Mouse (Mus musculus) limb, embryonic 15.5 days (tissue): Measurements from ENCODE around the gene Hecw2. TPM values are rescaled to one million over a fixed set of nuclear protein-coding genes. Genes with fewer than 3 reads are reported as not detected.

Experiments
- ATAC-seq: fragments of 200-750 bp; cut with Nextera tagmentation; 2 replicates; pipeline ENCODE4 v1.8.0; 2017; ENCODE audit warnings: low read depth, moderate TSS enrichment; ENCODE audit not compliant: insufficient number of reproducible peaks, low FRiP score, low TSS enrichment
- H3K27ac ChIP-seq: fragments of 300-500 bp; sonication (generic); 2 replicates; pipeline ENCODE4 v1.5.1; 2015; ENCODE audit warnings: moderate library complexity, mild to moderate bottlenecking, inconsistent platforms
- H3K27me3 ChIP-seq: fragments of 300-500 bp; sonication (generic); 2 replicates; pipeline ENCODE4 v1.6.1; 2015; ENCODE audit warnings: inconsistent platforms
- H3K36me3 ChIP-seq: fragments of 300-500 bp; sonication (generic); 2 replicates; pipeline ENCODE4 v1.6.1; 2015; ENCODE audit warnings: inconsistent platforms
- H3K4me1 ChIP-seq: fragments of 300-500 bp; sonication (generic); 2 replicates; pipeline ENCODE4 v1.6.1; 2015; ENCODE audit warnings: inconsistent platforms
- H3K4me2 ChIP-seq: fragments of 300-500 bp; sonication (generic); 2 replicates; pipeline ENCODE4 v1.6.1; 2015; ENCODE audit warnings: mild to moderate bottlenecking, inconsistent platforms
- H3K4me3 ChIP-seq: fragments of 300-500 bp; sonication (generic); 2 replicates; pipeline ENCODE4 v1.5.1; 2015; ENCODE audit warnings: mild to moderate bottlenecking, inconsistent platforms
- H3K9ac ChIP-seq: fragments of 300-500 bp; sonication (generic); 2 replicates; pipeline ENCODE4 v1.6.1; 2015; ENCODE audit warnings: inconsistent platforms
- H3K9me3 ChIP-seq: fragments of 300-500 bp; sonication (generic); 2 replicates; pipeline ENCODE4 v1.6.1; 2016; ENCODE audit warnings: inconsistent platforms
- WGBS: fragments of 180-500 bp; shearing (Covaris S2); methylation state at CpG from one replicate; pipeline ENCODE4 v1.1.7; 2015; 5-methylcytosine and 5-hydroxymethylcytosine counted together
- polyA plus RNA-seq: library from polyadenylated mRNA; unstranded; fragments of >200 nt; fragmentation: Nextera tagmentation; extraction: Ambion mirVana; gene quantifications from 2 replicates; pipeline ENCODE4 v1.2.1, GENCODE M21; 2015

Hecw2 gene
- polyA plus RNA-seq, 1 experiment from 2014 or later = 4.4 TPM

DNA sequence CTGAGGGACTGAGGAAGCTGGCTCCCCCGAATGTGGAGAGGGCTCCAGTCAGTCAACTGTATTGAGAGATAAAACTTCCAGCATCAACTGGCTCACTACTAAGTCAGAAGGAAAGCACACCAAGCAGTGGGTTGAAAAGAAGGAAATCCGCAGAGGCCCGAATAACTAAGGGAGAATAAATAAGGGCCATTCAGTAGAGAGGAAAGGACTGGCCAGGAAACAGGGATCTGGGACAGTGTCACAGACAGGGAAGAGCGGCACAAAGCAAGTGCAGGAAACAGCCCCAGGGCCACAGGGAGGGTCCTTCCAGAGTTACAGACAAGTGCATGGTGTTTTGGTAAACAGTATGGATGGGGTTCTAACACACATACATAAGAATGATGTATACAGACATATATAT is 179.2 kb downstream of the Hecw2 start:
- H3K4me1 ChIP-seq = peaks cover 2% of the 10 kb centered on the region; the same call in 1 of the 2 replicates
- WGBS = 74% methylated on average over 4 of the region's 4 CpGs
- H3K27me3 ChIP-seq = no peaks in the 10 kb centered on the region
- no peak overlapping the region for H3K27ac ChIP-seq
- no peak overlapping the region for H3K4me3 ChIP-seq
- H3K9ac ChIP-seq = no peak overlapping the region
- ATAC-seq = no peak
- no peaks in the 10 kb centered on the region for H3K36me3 ChIP-seq
- no peaks in the 10 kb centered on the region for H3K9me3 ChIP-seq
- no peak overlapping the region for H3K4me2 ChIP-seq

DNA sequence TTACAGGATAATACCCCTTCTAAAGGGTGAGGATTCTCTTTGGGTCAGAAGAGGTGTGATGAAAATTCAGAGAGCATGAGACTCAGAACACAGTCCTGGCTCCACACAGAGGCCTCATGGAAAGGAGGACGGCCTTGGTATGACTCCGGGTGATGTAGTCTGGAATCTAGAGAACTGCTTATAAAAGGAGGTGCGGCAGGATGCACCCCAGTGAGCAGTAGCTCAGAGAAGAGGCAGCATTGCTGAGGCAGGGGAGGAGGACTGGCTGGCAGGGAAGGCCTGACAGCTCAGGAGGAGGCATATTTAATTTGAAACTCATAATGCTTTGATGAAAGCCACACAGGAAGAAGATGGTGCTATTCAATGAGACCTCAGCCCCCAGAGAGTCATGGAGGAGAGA is 182.6 kb downstream of the Hecw2 start:
- no peak overlapping the region for H3K9ac ChIP-seq
- no peaks in the 10 kb centered on the region for H3K9me3 ChIP-seq
- peaks cover 5% of the 10 kb centered on the region; the same call in 1 of the 2 replicates for H3K4me1 ChIP-seq
- no peak overlapping the region for H3K4me3 ChIP-seq
- no peak overlapping the region for H3K27ac ChIP-seq
- WGBS = 51% methylated on average over 3 of the region's 3 CpGs
- ATAC-seq = no peak
- no peaks in the 10 kb centered on the region for H3K36me3 ChIP-seq
- no peaks in the 10 kb centered on the region for H3K27me3 ChIP-seq
- H3K4me2 ChIP-seq = no peak overlapping the region

DNA sequence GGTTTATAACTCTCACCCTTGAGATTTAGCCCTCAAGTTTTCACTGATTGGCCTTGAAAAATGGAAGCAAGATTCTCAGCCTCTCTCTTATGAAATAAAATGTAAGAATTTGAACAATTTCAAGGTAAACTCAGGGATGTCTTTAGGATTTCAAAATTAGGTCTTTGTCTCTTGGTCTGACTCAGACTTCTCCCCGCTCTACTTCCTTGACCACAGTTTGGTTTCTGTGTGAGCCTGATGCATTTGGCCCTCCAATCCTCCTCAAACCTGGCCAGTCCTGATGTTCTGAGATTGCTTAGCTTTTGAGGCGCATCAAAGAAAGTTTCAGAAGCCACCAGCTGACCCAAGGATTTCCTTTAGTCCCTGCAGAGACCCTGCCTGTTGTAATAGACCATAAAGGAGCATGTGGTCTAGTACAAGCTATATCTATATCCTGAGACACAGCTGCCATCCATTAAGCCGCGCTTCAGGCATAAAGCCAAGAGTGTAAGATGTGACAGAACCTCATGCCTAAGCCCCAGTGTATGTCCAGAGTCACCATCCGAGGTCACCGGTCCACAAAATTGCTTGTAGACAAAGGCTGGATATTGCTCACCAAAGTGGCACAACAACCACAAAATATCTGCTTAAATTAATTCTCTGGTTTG is 185.4 kb downstream of the Hecw2 start:
- Histone ChIP-seq H3K4me3 (no peak overlapping the region), H3K9ac (no peak overlapping the region), H3K27ac (no peak overlapping the region), H3K4me2 (no peak overlapping the region), H3K36me3 (no peaks in the 10 kb centered on the region), H3K4me1 (peaks cover 5% of the 10 kb centered on the region; the same call in 1 of the 2 replicates), H3K9me3 (no peaks in the 10 kb centered on the region), H3K27me3 (no peaks in the 10 kb centered on the region)
- WGBS = 61% methylated on average over 6 of the region's 6 CpGs
- no peak for ATAC-seq

DNA sequence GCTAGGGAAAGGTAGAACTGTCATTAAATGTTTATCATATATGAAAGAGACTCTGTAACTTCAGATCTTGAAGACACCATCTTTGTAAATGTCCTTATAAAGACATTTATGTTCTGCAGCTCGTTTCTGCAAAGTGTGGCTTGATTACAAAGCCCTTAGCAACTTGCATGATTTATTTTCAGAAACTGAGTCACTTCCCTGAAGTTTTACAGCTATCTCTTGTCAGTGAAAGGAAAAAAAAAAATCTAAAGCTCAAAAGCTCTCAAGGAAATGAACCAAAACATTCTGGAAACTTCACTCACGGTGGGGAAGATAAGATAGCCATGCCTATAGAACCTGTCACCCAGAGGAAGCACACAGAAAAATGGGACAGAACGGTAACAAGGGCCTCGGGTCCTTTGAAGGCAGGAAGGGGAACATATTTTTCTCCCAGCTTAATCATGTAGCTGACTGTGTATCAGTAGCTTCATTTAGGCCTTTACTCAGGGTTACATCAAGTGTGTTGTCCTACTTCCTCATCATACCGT is 189.0 kb downstream of the Hecw2 start:
- no peaks in the 10 kb centered on the region for H3K36me3 ChIP-seq
- WGBS = 59% methylated on average over 5 of the region's 5 CpGs

DNA sequence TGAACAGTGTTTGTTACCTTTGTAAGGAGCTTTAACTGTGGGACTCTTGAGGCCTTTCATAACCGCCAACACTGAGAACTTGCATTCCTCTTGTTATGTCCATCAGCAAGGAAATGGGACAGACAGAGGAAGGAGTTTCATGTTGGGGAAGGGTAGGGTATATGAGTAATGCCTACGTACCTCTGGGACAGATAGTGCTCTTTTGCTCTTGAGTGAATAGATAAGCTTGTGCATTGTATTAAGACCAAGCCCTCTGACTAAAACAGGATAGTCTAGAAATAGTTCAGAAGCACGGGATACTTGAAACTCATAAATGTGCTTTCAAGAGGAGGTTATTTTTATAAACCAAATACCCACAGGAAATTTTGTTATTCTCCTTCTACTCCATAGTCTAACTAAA is 191.7 kb downstream of the Hecw2 start:
- no peaks in the 10 kb centered on the region for H3K36me3 ChIP-seq
- H3K4me3 ChIP-seq = no peak overlapping the region
- no peaks in the 10 kb centered on the region for H3K4me1 ChIP-seq
- ATAC-seq = no peak
- H3K27me3 ChIP-seq = no peaks in the 10 kb centered on the region
- no peak overlapping the region for H3K4me2 ChIP-seq
- H3K27ac ChIP-seq = no peak overlapping the region
- no peaks in the 10 kb centered on the region for H3K9me3 ChIP-seq
- no peak overlapping the region for H3K9ac ChIP-seq
- WGBS = 76% methylated on average over 3 of the region's 3 CpGs

More for the DNA sequence above, 189.0 kb downstream of the Hecw2 start:
- Histone ChIP-seq H3K9ac (no peak overlapping the region), H3K4me2 (no peak overlapping the region), H3K27me3 (no peaks in the 10 kb centered on the region), H3K4me1 (0 out of 2 replicates have a peak, but pooled peaks cover 3% of the 10 kb centered on the region), H3K27ac (no peak overlapping the region), H3K4me3 (no peak overlapping the region), H3K9me3 (no peaks in the 10 kb centered on the region)
- ATAC-seq = no peak

DNA sequence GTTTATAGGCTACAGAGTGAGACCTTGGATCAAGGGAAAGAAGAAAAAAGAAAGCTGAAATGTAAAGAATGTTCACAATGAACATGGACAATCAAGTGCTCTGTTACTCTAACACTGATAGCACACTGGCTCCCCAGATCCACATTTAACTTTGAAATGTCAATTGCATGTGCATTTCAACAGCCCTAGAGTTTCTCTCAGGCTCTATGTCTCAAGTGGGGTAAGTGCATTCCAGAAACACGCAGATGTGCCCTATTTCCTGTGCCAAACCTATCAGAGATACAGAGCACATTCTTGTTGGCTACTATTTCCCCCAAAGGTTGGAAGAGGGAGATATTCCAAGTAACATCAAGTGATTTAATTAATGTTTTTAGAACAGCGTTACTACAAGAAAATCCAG is 192.9 kb downstream of the Hecw2 start:
- no peak for ATAC-seq
- Histone ChIP-seq H3K4me1 (no peaks in the 10 kb centered on the region), H3K9me3 (no peaks in the 10 kb centered on the region), H3K36me3 (no peaks in the 10 kb centered on the region), H3K4me3 (no peak overlapping the region), H3K9ac (no peak overlapping the region), H3K27ac (no peak overlapping the region), H3K4me2 (no peak overlapping the region), H3K27me3 (no peaks in the 10 kb centered on the region)
- WGBS = 77% methylated on average over 2 of the region's 2 CpGs

DNA sequence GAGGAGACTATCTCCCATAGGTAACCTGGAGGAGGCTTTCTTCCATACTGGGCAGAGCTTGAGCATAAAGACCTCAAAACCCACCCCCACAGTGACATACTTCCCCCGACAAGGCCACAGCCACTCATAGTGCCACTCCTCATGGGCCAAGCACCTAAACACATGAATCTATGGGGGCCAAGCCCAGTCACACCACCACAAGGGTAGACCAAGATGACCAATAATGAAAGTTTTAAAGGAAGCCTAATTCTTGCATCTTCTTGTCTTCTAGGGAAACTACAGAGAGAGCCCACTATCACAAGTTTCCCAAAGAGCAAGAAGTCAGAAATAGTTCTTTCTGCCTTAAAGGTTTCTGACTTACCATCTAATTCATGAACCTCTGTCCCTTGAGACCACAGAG is 197.7 kb downstream of the Hecw2 start:
- Histone ChIP-seq H3K9me3 (no peaks in the 10 kb centered on the region), H3K27me3 (no peaks in the 10 kb centered on the region), H3K4me2 (no peak overlapping the region), H3K9ac (no peak overlapping the region), H3K27ac (no peak overlapping the region), H3K4me1 (no peaks in the 10 kb centered on the region), H3K36me3 (no peaks in the 10 kb centered on the region), H3K4me3 (no peak overlapping the region)
- no peak for ATAC-seq
- WGBS = 94% methylated on average over 1 of the region's 1 CpGs

DNA sequence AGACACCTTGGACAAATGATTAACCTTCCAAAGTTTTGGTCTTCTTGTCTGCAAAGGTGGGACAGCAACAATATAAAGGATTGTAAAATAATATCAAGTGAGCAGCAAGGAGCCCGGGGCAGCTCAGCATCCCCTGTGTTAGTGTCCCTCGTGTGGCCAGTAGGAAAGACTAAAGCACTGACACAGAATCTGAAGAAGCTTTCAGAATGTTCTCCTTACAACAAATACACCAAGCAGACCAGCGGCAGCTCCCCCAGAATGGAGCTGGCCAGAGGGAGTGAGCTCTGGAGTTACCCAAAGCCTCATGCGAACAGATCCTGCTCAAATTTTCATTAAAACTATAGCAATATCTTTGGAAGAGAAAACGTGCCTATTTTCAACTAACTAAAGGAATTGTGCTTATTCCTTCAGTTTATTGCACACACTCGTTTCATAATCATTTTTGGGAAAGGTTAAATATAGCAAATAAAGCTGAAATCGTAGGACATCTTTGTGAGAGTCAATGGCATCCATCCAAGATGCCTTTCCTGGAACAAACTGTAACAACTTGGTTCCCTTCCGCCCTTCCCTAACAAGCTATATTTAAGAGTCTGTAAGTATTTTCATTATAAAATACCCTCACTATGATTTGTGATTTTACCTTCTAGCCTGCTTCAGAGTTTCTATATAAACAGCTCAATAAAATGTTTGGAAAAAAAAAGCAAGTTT is 208.6 kb downstream of the Hecw2 start:
- Histone ChIP-seq H3K27ac (peak overlapping the region; percentile 59; the same call in 1 of the 2 replicates), H3K4me2 (no peak overlapping the region), H3K36me3 (no peaks in the 10 kb centered on the region), H3K9ac (no peak overlapping the region), H3K4me1 (peaks cover 6% of the 10 kb centered on the region; the same call in 1 of the 2 replicates), H3K4me3 (no peak overlapping the region), H3K27me3 (no peaks in the 10 kb centered on the region), H3K9me3 (no peaks in the 10 kb centered on the region)
- no peak for ATAC-seq
- WGBS = 43% methylated on average over 8 of the region's 8 CpGs

DNA sequence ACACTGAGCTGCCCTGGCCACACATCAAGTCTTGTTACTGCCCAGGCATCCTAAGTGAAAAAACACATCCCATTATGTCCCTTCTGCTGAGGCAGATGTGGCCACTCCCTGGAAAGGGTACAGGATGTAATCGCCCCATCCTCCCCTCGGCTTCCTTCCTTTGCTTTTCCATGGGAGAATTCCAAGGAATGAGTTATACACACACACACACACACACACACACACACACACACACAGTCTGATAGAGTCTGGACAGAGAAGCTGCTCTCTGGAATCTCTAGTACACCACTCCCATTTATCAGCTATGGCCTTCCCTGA is 216.5 kb downstream of the Hecw2 start:
- ATAC-seq = 0 out of 2 replicates have a peak, but pooled peaks have one; percentile 24
- H3K4me2 ChIP-seq = no peak overlapping the region
- H3K9me3 ChIP-seq = no peaks in the 10 kb centered on the region
- H3K9ac ChIP-seq = no peak overlapping the region
- no peaks in the 10 kb centered on the region for H3K36me3 ChIP-seq
- peaks cover 9% of the 10 kb centered on the region; the same call in 1 of the 2 replicates for H3K4me1 ChIP-seq
- no peak overlapping the region for H3K4me3 ChIP-seq
- no peaks in the 10 kb centered on the region for H3K27me3 ChIP-seq
- WGBS = 69% methylated on average over 2 of the region's 2 CpGs
- H3K27ac ChIP-seq = peak overlapping the region; percentile 54; the same call in 1 of the 2 replicates

DNA sequence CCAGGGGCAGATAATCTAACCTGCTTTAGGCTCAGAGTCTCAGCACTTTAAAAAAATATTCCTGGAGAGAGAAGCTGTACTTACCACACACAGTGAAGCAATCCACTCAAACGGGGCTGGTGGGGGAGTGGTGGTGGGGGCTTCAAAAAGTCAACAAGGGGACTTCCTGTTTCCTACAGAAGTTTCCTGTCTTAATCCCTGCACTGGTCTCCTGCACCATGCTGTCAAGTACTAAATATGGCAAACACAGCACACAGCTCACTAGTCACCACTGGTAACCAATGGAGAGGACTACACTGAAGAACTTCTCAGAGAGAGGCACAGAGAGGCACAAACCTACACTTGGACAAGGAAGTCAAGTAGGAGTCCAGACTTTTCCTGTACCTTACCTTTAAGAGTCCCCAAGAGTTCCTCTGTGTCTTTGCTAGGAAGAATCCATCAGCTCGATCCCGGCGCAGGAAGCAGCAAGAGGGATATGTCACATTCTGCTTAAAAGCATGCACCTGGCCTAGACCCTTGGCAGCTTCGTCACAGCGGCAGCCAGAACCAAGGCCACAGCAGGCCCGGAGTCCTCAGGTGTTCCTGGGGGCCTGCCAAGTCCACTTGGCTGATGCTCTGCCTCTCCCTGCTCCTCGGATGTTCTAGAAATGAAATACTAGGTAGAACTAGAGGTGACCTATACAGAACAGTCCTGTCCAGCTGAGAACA is 217.0 kb downstream of the Hecw2 start:
- Histone ChIP-seq H3K4me2 (no peak overlapping the region), H3K4me1 (peaks cover 9% of the 10 kb centered on the region; the same call in 1 of the 2 replicates), H3K27me3 (no peaks in the 10 kb centered on the region), H3K9ac (no peak overlapping the region), H3K9me3 (no peaks in the 10 kb centered on the region), H3K4me3 (no peak overlapping the region), H3K27ac (peak overlapping the region; percentile 54), H3K36me3 (no peaks in the 10 kb centered on the region)
- ATAC-seq = peak; percentile 63; the same call in 1 of the 2 replicates
- 62% methylated on average over 8 of the region's 8 CpGs for WGBS

DNA sequence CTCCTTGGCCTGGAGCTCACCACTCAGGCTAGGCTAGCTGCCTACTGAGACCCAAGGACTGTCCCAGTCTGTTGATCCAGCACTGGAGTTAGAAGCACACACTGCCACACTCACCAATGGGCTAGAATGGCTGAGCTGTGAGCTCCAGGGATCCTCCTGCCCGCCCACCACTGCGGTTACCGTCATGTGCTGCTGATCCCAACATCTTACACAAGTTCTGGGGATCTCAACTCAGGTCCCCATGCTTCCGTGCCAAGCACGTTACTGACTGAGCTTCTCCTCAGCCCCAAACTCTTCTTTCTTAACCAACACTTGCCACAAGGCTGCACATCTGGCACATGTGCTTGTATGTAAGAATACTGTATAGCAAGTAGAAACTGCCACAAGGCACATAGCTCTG is 218.2 kb downstream of the Hecw2 start:
- no peak for ATAC-seq
- Histone ChIP-seq H3K36me3 (no peaks in the 10 kb centered on the region), H3K27me3 (no peaks in the 10 kb centered on the region), H3K4me1 (peaks cover 9% of the 10 kb centered on the region; the same call in 1 of the 2 replicates), H3K9ac (no peak overlapping the region), H3K27ac (no peak overlapping the region), H3K4me3 (no peak overlapping the region), H3K4me2 (no peak overlapping the region), H3K9me3 (no peaks in the 10 kb centered on the region)
- WGBS = 88% methylated on average over 5 of the region's 5 CpGs

DNA sequence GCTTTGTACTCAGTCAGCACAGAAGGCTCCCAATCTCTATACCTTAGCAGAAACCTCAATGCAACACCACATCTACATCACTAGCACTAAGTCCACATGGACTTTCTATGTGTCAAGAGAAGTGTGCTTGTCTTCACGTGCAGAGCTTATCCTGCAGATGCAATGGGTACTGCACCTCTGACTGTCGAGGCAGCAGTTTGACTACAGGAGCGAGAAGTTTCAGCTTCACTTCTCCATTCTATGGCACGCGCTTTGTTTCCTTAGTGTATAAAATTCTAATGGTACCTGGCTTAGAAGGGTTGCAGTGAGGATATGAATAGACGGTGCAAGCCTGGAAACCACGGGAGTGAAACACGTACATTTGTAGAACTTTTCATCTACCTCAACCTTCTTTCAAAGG is 218.9 kb downstream of the Hecw2 start:
- WGBS = 87% methylated on average over 8 of the region's 8 CpGs
- ATAC-seq = no peak

More for the DNA sequence above, 218.9 kb downstream of the Hecw2 start:
- Histone ChIP-seq H3K9me3 (no peaks in the 10 kb centered on the region), H3K9ac (no peak overlapping the region), H3K27ac (no peak overlapping the region), H3K36me3 (no peaks in the 10 kb centered on the region), H3K4me1 (peaks cover 9% of the 10 kb centered on the region; the same call in 1 of the 2 replicates), H3K27me3 (no peaks in the 10 kb centered on the region), H3K4me3 (no peak overlapping the region), H3K4me2 (no peak overlapping the region)
